Mouse (Mus musculus) spleen, adult 2 months (tissue): Measurements from ENCODE around the gene Kiss1r.

Experiments
- CTCF ChIP-seq: fragments of 200-500 bp; IDR thresholded peaks from 2 replicates; pipeline ENCODE4 v1.5.1; 2011; ENCODE audit warnings: mild to moderate bottlenecking, inconsistent platforms; ENCODE audit not compliant: insufficient read depth, insufficient read length, insufficient replicate concordance; ENCODE audit errors: extremely low read depth
- POLR2A ChIP-seq: fragments of 200-500 bp; IDR thresholded peaks from 2 replicates; pipeline ENCODE4 v1.6.1; 2011; ENCODE audit warnings: low read depth, low read length, inconsistent platforms

DNA sequence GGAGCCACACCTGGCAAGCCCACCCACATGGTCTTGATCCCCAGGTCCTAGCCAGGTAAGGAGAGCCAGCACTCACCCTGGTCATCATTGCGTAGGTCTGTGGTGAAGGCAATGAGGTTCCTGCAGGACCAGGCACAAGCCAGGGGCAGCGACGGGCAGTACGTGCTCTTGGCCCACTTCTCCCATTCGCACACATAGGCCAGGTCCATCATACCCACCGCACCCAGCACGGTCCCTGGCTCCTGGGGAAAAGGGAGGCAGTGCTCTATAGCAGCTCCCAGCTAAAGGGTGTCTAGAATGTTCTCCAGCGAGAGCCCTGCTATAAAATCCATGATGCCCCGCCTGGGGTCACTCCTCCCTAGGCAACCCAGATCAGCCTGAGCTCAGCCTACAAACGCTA is 9.4 kb upstream of the Kiss1r start:
- TF ChIP-seq POLR2A, result no peak
- TF ChIP-seq CTCF, result no peak
